Mouse (Mus musculus) inflammation-experienced regulatory T-cells, adult 6 months (primary cell): ENCODE measurements at regions not wholly inside any gene's neighbourhood (a gene's known extent, or its start where the extent isn't known, plus 50 kb on each side); places are given as distances from the start of the nearest gene placed in this dataset.
A peak's percentile ranks its signal among the peaks of the same experiment; 100 is the strongest.
"Not testable (repeated sequence)": the region's sequence is repeated elsewhere in the genome, so short reads cannot be mapped to it uniquely, and the experiment has no call there.

ENCODE experiments used
- ATAC-seq: one replicate; pipeline ENCODE4 v1.8.0; 2017

DNA sequence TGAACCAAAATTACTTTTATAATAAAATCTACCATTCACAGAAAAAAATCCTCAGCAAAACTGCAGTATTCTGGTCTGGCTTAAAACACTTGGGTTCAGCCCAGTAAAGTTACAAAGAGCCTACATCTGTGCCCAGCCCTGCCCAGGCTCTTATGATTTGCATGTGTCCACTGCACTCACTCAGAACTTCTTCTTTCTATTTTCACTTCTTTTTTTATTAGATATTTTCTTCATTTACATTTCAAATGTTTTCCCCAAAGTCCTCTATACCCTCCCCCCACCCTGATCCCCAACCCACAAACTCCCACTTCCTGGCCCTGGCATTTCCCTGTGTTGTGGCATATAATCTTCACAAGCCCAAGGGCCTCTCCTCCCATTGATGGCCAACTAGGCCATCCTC, 1442.4 kb upstream of the Tacstd2 start:
- no peak for ATAC-seq

DNA sequence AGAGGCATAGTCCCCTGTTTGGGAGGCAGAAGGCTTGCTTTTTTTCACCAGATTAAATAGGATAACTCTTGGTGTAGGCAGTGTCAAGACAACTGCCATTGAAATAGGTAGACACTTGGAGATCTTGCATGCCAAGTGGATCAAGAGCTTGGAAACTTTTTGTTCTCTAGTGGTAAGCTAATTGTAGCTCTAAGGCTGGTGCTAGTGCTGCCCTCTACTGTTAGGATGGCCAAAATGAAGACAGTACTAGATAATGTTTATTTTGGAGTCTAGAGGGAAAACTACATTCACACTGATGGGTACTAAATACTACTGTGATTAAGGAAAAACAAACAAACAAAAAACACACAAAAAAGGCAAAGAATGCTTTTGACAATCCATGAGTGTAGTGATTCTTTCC, 1428.4 kb upstream of the Tacstd2 start:
- no peak for ATAC-seq

GRCm38 (mm10) chr6:68938104-68938503, 1402.5 kb upstream of the Tacstd2 start:
- not testable (repeated sequence) for ATAC-seq

GRCm38 (mm10) chr6:68931860-68932259, 1396.3 kb upstream of the Tacstd2 start:
- not testable (repeated sequence) for ATAC-seq

DNA sequence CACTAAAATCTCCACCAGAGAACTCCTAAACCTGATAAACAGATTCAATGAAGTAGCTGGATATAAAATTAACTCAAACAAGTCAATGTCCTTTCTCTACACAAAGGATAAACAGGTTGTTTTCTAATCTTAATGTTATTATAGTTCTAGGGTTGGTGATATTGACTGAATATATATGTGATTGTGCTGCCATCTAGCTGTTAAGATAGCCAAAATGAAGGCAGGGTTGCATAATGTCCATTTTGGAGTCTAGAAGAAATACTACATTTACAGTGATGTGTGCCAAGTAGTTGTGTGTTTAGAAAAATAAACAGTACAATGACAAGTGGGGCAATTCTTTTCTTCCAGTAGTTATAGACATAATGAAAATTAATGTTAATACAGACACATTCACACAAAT, 1379.9 kb upstream of the Tacstd2 start:
- ATAC-seq = no peak

DNA sequence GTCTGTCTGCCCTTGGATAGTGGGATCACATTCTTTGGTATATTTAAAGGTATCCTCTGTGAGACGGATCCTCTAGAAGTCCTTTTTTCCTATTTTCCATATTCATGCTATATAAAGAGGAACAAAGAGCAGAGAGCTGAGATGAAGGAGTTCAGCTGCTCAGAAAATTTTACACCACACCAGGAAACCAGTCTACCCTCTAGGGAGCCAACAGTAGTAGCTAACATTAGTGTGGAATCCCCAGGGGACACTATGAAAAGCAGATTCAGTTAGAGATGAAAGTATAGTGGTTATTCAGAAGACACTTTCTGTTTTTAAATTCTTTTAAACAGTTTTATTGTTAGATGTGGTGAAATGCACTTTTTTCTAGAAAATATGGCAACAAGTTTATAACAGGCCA, 1348.5 kb upstream of the Tacstd2 start:
- ATAC-seq = no peak

DNA sequence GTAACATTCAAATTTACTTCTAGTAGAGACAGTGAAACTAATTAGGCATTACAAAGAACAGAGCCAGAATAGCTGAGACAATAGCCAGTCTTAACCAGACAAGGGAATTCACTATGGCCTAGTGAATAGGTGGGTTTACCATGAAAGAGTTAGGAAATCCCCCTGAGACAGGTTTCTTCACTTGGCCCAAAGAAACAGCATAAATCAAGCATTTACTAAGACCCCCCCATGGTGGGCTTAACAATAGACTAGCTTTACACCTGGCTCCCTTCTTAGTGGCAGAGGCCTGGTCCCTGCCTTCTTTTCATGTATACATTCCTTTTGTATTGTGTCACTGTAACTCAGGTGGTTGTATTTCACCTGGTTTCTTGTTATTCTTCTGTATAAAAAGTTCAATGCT, 1317.2 kb upstream of the Tacstd2 start:
- not testable (repeated sequence) for ATAC-seq

DNA sequence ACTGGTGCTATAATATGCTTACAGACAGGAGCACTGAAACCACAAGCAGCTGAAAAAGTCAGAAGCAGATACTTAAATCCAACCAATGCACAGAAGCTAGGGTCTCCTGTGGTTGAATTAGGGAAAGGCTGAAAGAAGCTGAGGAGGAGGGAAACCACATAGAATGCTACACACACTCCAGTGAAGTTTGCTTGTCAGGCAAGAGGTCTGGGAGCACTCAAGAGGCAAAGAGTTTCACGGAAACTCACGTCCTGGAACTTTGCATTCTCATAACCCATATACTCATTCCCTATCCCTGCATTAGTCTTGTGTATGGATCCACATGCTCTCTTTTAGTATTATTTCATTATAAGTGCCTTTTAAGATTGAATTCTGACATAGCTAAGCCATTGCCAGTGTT, 1316.7 kb upstream of the Tacstd2 start:
- ATAC-seq = no peak

DNA sequence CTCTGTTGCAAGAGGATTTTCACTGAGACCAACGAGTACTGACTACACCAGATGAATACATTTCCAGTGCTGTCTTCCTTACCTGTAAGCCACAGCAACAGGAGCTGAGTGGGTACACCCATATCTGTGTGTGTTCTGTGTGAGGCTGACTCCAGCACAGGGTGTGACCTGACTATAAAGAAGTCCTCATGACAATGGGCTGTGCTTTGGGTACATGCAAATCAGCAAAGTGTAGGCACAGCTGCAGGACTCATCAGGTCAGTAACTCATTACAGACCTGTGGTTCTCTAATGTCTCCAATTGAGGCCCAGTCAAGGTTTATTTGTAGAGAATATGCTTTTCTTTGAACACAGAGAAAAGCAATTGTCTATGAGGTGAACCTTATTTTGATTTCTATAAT, 1299.6 kb upstream of the Tacstd2 start:
- no peak for ATAC-seq

- no peak for ATAC-seq
Observed at GRCm38 (mm10) chr6:68834633-68835032, 1299.0 kb upstream of the Tacstd2 start.

GRCm38 (mm10) chr6:68828460-68828859, 1292.9 kb upstream of the Tacstd2 start:
- not testable (repeated sequence) for ATAC-seq

GRCm38 (mm10) chr6:68813346-68813745, 1277.8 kb upstream of the Tacstd2 start:
- no peak for ATAC-seq

DNA sequence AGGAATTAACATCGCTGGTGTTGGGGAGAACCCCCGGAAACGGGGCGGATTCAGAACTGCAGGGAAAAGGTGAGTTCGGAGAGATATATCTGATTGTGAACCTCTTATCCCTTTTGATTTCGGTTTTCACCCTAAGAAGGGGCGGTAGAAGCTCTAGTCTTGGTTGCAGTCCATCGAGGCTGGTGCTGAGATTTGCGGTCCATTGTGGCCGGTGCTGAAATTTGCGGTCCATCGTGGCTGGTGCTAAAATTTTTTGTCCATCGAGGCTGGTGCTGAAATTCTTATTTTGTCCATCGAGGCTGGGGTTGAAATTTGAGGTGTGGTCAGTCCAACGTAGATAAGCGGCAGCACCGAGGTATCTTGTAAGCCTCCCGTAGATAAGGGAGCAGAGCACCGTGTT, 1263.6 kb upstream of the Tacstd2 start:
- ATAC-seq = not testable (repeated sequence)

DNA sequence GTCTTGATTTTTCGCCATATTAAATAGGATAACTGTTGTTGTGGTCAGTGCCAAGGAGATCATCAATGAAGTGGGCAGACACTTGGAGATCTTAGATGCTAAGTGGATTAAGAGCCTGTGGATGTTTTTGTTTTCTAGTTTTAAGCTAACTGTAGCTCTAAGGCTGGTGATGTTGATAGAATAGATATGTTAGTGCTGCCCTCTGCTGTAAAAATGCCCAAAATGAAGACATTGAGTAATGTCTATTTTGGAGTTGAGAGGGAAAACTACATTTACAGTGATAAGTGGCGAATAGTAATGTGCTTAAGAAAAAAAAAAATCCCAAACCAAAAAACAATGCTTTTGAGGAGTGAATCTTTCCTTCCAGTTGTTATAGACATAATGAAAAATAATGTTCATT, 1235.9 kb upstream of the Tacstd2 start:
- ATAC-seq = no peak

- no peak for ATAC-seq
Observed at GRCm38 (mm10) chr6:68750451-68750850, 1214.9 kb upstream of the Tacstd2 start.

DNA sequence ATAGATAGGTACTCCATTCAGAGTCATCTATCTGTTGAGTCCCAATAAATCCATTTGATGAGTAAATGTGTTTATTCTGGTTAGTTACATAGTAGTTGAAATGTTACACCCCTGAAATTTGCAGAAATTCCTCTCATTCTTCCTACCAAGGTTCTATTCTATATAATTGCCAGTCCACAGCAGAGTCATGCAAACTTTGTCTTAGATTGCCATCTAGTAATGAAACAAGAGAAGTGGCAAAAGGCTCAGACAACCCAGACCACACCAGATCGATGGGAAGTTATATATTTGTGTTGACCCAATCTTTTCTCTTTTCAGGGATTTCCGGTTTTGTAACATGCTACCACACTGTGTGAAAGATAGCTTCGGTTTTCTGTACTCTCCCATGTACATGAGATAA, 1214.1 kb upstream of the Tacstd2 start:
- ATAC-seq = no peak

- no peak for ATAC-seq
Observed at GRCm38 (mm10) chr6:68738573-68738972, 1203.0 kb upstream of the Tacstd2 start.

GRCm38 (mm10) chr6:68736647-68737046, 1201.1 kb upstream of the Tacstd2 start:
- ATAC-seq = no peak

DNA sequence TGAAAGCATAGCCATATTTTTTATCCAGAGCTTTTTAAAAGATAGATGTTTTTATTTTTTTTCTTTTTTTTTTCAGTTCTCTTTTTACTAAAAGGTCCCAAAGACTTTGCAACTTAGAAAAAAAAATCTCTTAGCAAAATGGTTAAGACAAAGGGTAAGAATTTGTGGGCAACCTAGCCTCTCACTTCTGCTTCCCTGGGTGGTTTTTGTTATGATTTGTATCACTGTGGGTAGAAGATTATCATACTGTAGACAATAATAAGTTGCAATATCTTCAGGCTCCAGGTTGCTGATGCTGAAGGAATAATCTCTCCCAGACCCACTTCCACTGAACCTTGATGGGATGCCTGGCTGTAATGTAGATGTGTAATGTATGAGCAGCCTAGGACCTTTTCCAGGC, 1200.5 kb upstream of the Tacstd2 start:
- ATAC-seq = no peak

DNA sequence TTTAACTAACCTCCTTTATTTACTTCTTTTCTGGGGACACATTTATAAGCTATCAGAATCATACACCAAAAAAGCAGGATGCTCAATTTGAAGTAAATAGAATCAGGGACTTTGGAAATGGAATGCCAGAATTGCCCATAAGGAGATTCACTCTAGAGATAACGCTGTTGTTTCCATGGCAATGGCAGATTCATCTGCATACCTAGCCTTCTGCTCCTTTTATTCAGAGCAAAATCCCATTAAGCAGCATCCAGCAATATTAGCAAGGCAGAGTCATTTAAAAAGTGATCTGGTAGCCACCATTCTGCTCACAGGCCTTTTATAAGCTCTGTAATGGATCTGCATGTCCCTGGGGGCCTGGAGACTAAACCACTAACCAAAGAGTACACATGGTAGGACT, 1175.5 kb upstream of the Tacstd2 start:
- not testable (repeated sequence) for ATAC-seq

GRCm38 (mm10) chr6:68704291-68704800, 1168.8 kb upstream of the Tacstd2 start:
- not testable (repeated sequence) for ATAC-seq

- ATAC-seq = not testable (repeated sequence)
Observed at GRCm38 (mm10) chr6:68680792-68681110, 1145.2 kb upstream of the Tacstd2 start.

DNA sequence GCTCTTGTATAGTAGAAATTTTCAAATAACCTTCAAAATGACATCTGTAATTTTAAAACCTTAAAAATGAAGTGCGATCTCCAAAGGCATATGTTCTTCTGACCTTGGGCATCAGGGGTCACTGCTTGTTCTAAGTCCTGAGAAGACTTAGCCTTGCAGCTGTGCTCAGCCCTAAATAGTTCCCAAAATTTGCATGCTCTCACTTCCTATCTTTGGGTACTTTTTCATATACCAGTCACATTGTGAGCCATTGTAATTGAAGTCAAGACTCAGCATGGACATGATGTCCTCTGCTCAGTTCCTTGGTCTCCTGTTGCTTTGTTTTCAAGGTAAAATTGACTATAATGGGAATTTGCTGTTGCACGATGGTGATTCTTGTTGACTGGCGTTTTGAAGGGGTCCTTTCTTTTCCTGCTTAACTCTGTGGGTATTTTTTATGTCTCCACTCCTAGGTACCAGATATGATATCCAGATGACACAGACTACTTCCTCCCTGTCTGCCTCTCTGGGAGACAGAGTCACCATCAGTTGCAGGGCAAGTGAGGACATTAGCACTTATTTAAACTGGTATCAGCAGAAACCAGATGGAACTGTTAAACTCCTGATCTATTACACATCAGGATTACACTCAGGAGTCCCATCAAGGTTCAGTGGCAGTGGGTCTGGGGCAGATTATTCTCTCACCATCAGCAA, 1144.6 kb upstream of the Tacstd2 start:
- ATAC-seq = no peak

GRCm38 (mm10) chr6:68668433-68668832, 1132.8 kb upstream of the Tacstd2 start:
- peak; percentile 32 for ATAC-seq

- not testable (repeated sequence) for ATAC-seq
Observed at GRCm38 (mm10) chr6:68632309-68632708, 1096.7 kb upstream of the Tacstd2 start.
